Mouse (Mus musculus) heart, embryonic 16.5 days (tissue): ENCODE data around the gene Pttg1. TPM values are rescaled to one million over a fixed set of nuclear protein-coding genes. Genes with fewer than 3 reads are reported as not detected.

Experiments used
- ATAC-seq: fragments of 200-750 bp; cut with Nextera tagmentation; replicated peaks from 2 replicates; pipeline ENCODE4 v1.8.0; 2017; ENCODE audit warnings: moderate number of reproducible peaks; ENCODE audit not compliant: insufficient read depth, low FRiP score; ENCODE audit errors: extremely low read depth
- H3K27ac ChIP-seq: fragments of 300-500 bp; sonication (generic); 2 replicates; pipeline ENCODE4 v1.5.1; 2014; ENCODE audit warnings: mild to moderate bottlenecking, low read length, control low read depth, moderate library complexity
- H3K27me3 ChIP-seq: fragments of 300-500 bp; sonication (generic); 2 replicates; pipeline ENCODE4 v1.6.1; 2014; ENCODE audit warnings: low read length, mixed read lengths; ENCODE audit not compliant: control insufficient read depth, insufficient read depth
- H3K36me3 ChIP-seq: fragments of 300-500 bp; sonication (generic); 2 replicates; pipeline ENCODE4 v1.6.1; 2014; ENCODE audit not compliant: control insufficient read depth, insufficient read depth
- H3K4me1 ChIP-seq: fragments of 300-500 bp; sonication (generic); 2 replicates; pipeline ENCODE4 v1.6.1; 2014; ENCODE audit warnings: low read length, mixed read lengths; ENCODE audit not compliant: control insufficient read depth, insufficient read depth
- H3K4me2 ChIP-seq: fragments of 300-500 bp; sonication (generic); 2 replicates; pipeline ENCODE4 v1.6.1; 2014; ENCODE audit warnings: low read depth, mild to moderate bottlenecking, control low read depth, low read length
- H3K4me3 ChIP-seq: fragments of 300-500 bp; sonication (generic); 2 replicates; pipeline ENCODE4 v1.5.1; 2014; ENCODE audit warnings: mild to moderate bottlenecking, control low read depth, low read length
- H3K9ac ChIP-seq: fragments of 300-500 bp; sonication (generic); 2 replicates; pipeline ENCODE4 v1.6.1; 2014; ENCODE audit warnings: low read length, control low read depth
- H3K9me3 ChIP-seq: fragments of 300-500 bp; sonication (generic); replicated peaks from 2 replicates; pipeline ENCODE4 v1.6.1; 2016; ENCODE audit warnings: low read length; ENCODE audit not compliant: control insufficient read depth
- WGBS: fragments of 180-500 bp; shearing (Covaris S2); extraction: QIAGEN DNeasy Blood & Tissue Kit; methylation state at CpG from one replicate; pipeline ENCODE4 v1.1.7; 2014; 5-methylcytosine and 5-hydroxymethylcytosine counted together
- polyA plus RNA-seq: library from polyadenylated mRNA; unstranded; fragments of >200 nt; fragmentation: Nextera tagmentation; extraction: Ambion mirVana; gene quantifications from 2 replicates; pipeline ENCODE4 v1.2.1, GENCODE M21; 2015

Pttg1 gene
- polyA plus RNA-seq, result 110 and 121 TPM in 2 replicates

DNA sequence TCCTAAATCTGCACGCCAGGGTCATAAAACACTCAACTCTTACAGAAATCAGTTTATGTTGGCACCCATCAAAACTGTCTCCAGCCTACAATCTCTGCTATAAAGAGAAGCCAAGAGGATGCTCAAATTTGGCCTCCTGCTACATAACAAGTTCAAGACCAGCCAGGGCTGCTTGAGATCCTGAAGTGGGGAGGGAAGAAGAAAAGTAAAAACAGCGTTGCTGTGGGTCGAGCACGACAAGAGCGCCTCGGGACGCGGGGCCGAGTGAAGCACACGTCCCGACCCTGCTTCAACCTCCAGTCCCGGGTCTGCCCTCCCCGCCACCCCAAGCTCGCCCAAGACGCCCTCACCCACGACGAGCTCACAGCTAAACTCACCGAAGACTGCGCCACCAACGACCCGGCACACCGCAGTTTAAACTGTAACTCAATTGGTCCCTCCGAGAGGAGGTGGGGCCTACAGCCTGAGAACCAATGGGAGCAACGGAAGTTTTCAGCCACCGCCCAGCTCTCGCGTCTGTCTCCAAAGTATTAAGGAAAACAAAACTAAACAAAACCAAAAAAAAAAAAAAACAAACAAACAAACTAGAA lies at the start of gene Pttg1:
Pttg1 (minus strand) TSS at position 428 of the 590 bp plus-strand sequence.
- Histone ChIP-seq H3K4me3 (peak within 1 kb of the TSS; percentile 84), H3K9ac (peak within 1 kb of the TSS; percentile 88), H3K4me2 (peak within 1 kb of the TSS; percentile 74), H3K9me3 (no peaks in the 10 kb centered on the region; the same call in 1 of the 2 replicates), H3K4me1 (peaks cover 10% of the 10 kb centered on the region), H3K36me3 (peaks cover 17% of the 10 kb centered on the region), H3K27ac (peak within 1 kb of the TSS; percentile 90), H3K27me3 (no peaks in the 10 kb centered on the region)
- 4% methylated on average over 25 of the region's 27 CpGs for WGBS
- ATAC-seq, result peak; percentile 94

DNA sequence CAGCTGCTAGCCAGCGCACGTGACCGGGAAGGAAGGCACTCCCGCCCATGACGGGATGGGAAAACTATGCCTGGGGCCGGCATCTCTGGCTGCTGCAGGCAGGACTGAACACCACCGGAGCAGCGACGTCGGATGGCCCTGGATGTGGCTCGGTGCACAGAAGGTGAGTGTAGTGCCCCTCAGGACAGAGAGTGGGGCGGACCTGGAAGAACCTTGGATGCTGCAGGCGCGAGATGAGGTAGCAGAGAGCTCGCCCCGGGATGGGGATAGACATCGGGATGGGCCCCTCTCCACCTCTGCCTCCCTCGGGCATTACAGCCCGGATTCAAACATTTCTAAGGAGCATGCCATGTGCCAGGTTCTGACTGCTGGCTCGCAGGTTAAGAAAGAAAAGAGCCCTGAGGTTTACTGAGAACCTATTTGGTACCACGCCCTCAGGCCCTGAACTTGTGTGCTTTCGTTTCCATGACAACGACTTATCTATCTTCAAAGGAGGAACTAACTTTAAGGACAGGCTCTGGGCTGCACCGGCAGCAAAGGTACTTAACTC lies 48.2 kb upstream of the Pttg1 start, which contains the start of gene C1qtnf2:
C1qtnf2 (plus strand) TSS at position 52 of the 550 bp plus-strand sequence.
- Histone ChIP-seq H3K27me3 (no peaks in the 10 kb centered on the region), H3K9ac (peak within 1 kb of the TSS; percentile 52), H3K4me3 (peak within 1 kb of the TSS; percentile 48), H3K36me3 (no peaks in the 10 kb centered on the region), H3K27ac (no peak within 1 kb of the TSS), H3K4me1 (peaks cover 8% of the 10 kb centered on the region), H3K9me3 (no peaks in the 10 kb centered on the region), H3K4me2 (peak within 1 kb of the TSS; percentile 60)
- 5% methylated on average over 24 of the region's 24 CpGs for WGBS
- peak; percentile 34; the same call in 1 of the 2 replicates for ATAC-seq

DNA sequence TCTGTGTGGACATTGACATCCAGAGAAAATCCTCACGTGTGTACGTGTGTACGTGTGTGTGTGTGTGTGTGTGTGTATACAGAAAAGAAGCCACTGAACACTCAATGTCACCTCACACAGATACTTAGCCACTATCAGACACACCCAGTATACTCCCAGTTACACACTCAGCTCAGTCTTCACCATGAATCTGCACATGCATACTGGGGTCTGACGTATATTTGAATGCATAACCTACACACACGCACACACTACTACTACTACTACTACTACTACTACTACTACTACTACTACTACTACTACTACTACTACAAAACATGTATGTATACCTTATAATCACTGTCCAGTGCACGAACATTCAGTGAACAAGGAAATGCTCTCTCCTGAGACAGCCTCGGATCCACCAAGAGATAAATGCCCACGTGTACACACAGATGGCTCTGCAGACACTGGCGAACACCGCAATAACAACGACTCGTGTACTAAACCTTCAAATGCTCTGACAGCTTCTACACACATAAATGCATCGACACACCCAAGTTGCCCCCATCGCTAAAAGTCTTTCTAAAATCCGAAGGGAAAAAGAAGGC lies 47.7 kb upstream of the Pttg1 start:
- peak overlapping the region; percentile 60 for H3K4me2 ChIP-seq
- H3K9me3 ChIP-seq, result no peaks in the 10 kb centered on the region
- no peaks in the 10 kb centered on the region for H3K36me3 ChIP-seq
- 45% methylated on average over 15 of the region's 15 CpGs for WGBS
- no peaks in the 10 kb centered on the region for H3K27me3 ChIP-seq
- H3K4me1 ChIP-seq, result peaks cover 8% of the 10 kb centered on the region
- peak overlapping the region; percentile 48 for H3K4me3 ChIP-seq
- ATAC-seq, result no peak
- H3K9ac ChIP-seq, result peak overlapping the region; percentile 52
- no peak overlapping the region for H3K27ac ChIP-seq

DNA sequence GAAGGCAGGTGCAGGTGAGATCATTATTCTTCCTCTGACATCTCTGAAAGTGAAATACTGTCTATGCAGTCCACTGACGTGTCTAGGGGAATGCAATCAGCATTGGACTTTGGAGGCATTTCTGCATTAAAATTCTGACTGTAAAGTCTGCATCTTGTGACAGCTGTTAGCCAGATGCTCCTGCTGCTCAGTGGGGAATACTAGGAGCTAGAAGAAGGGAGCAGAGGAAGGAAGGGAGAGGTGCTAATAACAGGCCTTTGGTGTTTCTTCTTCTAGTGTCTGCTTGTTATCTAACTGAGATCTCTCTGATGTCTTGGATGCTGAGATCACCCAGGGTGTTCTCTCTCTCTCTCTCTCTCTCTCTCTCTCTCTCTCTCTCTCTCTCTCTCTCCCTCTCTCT lies 47.1 kb upstream of the Pttg1 start:
- Histone ChIP-seq H3K9me3 (no peaks in the 10 kb centered on the region), H3K9ac (no peak overlapping the region), H3K36me3 (no peaks in the 10 kb centered on the region), H3K4me1 (peaks cover 8% of the 10 kb centered on the region), H3K4me2 (no peak overlapping the region), H3K27ac (no peak overlapping the region), H3K27me3 (no peaks in the 10 kb centered on the region), H3K4me3 (no peak overlapping the region)
- no peak for ATAC-seq
- WGBS, result 78% methylated on average over 1 of the region's 1 CpGs

DNA sequence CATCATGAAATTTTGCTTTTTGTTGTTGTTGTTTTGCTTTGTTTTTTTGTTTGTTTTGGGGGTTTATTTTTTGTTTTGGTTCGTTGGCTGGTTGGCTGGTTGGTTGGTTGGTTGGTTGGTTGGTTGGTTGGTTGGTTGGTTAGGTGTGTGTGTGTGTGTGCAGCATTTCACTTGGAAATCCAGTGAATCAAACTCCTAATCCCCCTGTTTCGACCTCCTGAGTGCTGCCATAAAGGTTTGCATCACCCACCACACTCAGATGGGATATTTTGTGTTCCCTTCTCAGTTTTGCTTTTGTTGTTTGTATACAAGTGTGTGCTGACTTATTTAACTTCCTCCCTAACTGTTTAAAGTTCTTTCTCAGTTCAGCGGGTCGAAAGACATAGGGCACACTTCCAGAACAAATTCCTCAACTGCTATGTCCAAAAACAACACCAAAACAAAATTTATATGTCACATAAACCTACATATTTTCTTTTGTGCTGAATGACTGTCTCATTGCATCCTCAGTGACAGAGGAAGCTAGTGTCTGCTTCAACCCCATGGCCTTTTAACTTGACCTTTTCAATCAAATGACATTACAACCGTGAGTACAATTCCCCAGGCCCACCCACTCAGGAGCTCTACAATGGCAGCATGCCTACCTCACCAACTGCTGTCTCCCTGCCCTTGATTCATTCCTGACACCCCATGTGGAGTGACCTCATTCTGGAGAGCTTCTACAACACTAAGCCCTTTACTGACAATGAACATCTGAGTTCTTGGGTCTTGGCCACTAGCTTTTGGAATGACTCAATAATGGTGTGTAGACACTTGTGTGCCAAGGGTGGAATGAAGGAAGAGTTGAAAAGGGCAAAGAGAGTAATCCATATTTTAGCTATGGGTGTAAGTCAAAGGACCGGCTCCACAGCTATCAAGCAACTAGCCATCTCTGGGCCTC lies 45.1 kb upstream of the Pttg1 start:
- no peak for ATAC-seq

DNA sequence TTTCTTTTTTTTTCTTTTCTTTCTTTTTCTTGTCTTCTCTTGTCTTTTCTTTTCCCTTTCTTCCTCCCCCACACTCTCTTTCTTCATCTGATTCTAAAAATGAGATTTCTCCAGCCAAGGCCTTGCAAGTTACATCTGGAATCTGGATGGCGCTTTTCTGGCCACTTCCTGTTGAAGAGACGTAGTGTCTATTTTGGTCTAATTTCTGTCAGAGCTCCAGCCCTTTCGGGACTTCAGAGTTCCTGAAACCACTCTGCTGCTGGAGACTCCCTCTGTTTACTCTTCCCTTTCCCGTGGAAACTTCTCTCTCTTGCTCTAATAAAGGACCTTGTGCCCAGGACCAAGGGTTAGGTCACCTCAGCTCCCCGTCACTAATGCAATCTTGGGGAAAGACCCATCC lies 44.1 kb upstream of the Pttg1 start:
- peaks cover 8% of the 10 kb centered on the region for H3K4me1 ChIP-seq
- H3K4me3 ChIP-seq, result no peak overlapping the region
- H3K4me2 ChIP-seq, result no peak overlapping the region
- no peak overlapping the region for H3K9ac ChIP-seq
- H3K36me3 ChIP-seq, result no peaks in the 10 kb centered on the region
- no peak; the same call in 1 of the 2 replicates for ATAC-seq
- no peaks in the 10 kb centered on the region for H3K9me3 ChIP-seq
- H3K27ac ChIP-seq, result peak overlapping the region; percentile 73
- WGBS, result 22% methylated on average over 5 of the region's 5 CpGs
- no peaks in the 10 kb centered on the region for H3K27me3 ChIP-seq

More for the DNA sequence above, 45.1 kb upstream of the Pttg1 start:
- no peak overlapping the region; the same call in 1 of the 2 replicates for H3K27ac ChIP-seq
- H3K9ac ChIP-seq, result no peak overlapping the region
- no peaks in the 10 kb centered on the region for H3K27me3 ChIP-seq
- H3K4me2 ChIP-seq, result no peak overlapping the region
- peaks cover 8% of the 10 kb centered on the region for H3K4me1 ChIP-seq
- no peaks in the 10 kb centered on the region for H3K36me3 ChIP-seq
- no peaks in the 10 kb centered on the region for H3K9me3 ChIP-seq
- WGBS, result 69% methylated on average over 6 of the region's 6 CpGs
- H3K4me3 ChIP-seq, result no peak overlapping the region

DNA sequence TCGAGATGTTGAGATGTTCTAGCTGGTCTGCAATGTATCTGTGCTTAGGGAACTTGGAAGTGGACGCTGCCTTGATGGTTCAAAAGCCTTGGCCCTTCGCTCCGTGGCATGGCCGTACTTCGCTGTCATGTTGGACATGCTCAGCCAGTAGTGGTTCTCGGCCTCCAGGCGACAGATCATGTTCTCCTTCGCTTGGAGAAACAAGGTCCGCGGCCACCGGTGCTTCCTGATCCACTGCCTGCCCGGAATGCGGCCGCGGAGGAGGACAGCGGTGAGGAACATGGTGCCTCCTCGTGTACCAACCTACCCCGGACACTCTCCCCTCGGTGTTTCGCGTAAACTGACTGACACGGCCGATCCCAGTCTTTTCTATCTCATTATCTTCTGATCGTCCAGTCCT lies 37.2 kb upstream of the Pttg1 start:
- no peaks in the 10 kb centered on the region; the same call in 1 of the 2 replicates for H3K9me3 ChIP-seq
- H3K4me1 ChIP-seq, result no peaks in the 10 kb centered on the region
- no peaks in the 10 kb centered on the region for H3K27me3 ChIP-seq
- no peak overlapping the region for H3K27ac ChIP-seq
- H3K9ac ChIP-seq, result no peak overlapping the region
- no peak overlapping the region for H3K4me3 ChIP-seq
- ATAC-seq, result no peak
- H3K36me3 ChIP-seq, result no peaks in the 10 kb centered on the region
- 91% methylated on average over 25 of the region's 25 CpGs for WGBS
- H3K4me2 ChIP-seq, result no peak overlapping the region

DNA sequence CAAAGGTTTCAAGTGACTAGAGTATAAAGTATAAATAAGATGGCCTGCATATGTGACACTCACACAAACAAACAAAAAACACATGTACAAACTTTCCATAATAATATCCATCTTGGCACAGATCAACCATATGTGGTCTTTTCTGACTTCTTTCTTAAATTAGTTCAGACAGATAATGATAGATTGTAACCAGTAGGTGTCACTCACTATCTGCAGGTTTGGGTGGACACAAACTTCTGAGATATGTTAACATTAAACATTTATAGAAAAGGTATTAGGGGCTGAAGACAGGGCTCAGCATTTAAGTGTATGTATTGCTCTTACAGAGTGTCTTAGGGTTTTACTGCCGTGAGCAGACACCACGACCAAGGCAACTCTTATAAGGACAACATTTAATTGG lies 26.2 kb upstream of the Pttg1 start:
- Histone ChIP-seq H3K4me3 (no peak overlapping the region), H3K9me3 (no peaks in the 10 kb centered on the region), H3K9ac (no peak overlapping the region), H3K4me1 (no peaks in the 10 kb centered on the region), H3K4me2 (no peak overlapping the region), H3K36me3 (peaks cover 3% of the 10 kb centered on the region; the same call in 1 of the 2 replicates), H3K27ac (no peak overlapping the region), H3K27me3 (no peaks in the 10 kb centered on the region)
- ATAC-seq, result no peak
- WGBS, result 67% methylated on average over 2 of the region's 2 CpGs
